Mouse (Mus musculus) stomach, postnatal 0 days (tissue): Measurements from ENCODE around the gene Rassf4.
"Not testable (repeated sequence)": the region's sequence is repeated elsewhere in the genome, so short reads cannot be mapped to it uniquely, and the experiment has no call there.

Source experiments
- CTCF ChIP-seq: IDR thresholded peaks from 2 replicates; pipeline ENCODE4 v1.5.1; 2016; ENCODE audit warnings: antibody characterized with exemption, low read depth, mild to moderate bottlenecking, moderate library complexity
- EP300 ChIP-seq: optimal IDR thresholded peaks from 2 replicates; pipeline ENCODE3; 2016; ENCODE audit warnings: antibody characterized with exemption

GRCm38 (mm10) chr6:116626417-116626816 lies 47.3 kb downstream of the Rassf4 start:
- not testable (repeated sequence) for TF ChIP-seq CTCF, EP300
